Mouse (Mus musculus) megakaryocyte-erythroid progenitor cell, adult 5 weeks (primary cell): ENCODE data around the gene Ube2d3. TPM values are rescaled to one million over a fixed set of nuclear protein-coding genes. Genes with fewer than 3 reads are reported as not detected.

Source experiments
- polyA plus RNA-seq: library from polyadenylated mRNA; stranded (reverse); fragments of >175 nt; gene quantifications from 2 replicates; pipeline ENCODE4 v1.2.3, GENCODE M21; 2012

Ube2d3 gene
- polyA plus RNA-seq: 534 and 578 TPM in 2 replicates

GRCm38 (mm10) chr3:135437758-135438495, at the start of gene Ube2d3:
Gene Ube2d3 (plus strand): TSS chr3:135438149.

GRCm38 (mm10) chr3:135423608-135424212, 14.2 kb upstream of the Ube2d3 start, which contains the start of gene Cisd2:
Gene Cisd2 (minus strand): TSS chr3:135423925.

GRCm38 (mm10) chr3:135485128-135485899, 47.4 kb downstream of the Ube2d3 start, which contains the start of gene Manba:
Gene Manba (plus strand): TSS chr3:135485611.

Other genes with a start within 250 kb of the Ube2d3 start
- gene Cenpe, start 225.6 kb upstream of the Ube2d3 start, polyA plus RNA-seq: 2.9 and 3.1 TPM in 2 replicates
- gene Bdh2, start 156.9 kb upstream of the Ube2d3 start, polyA plus RNA-seq: 0.20 and 0.26 TPM in 2 replicates
- 0.01 TPM in 1 of 2 replicates, not detected in the other for gene Slc9b2, start 130.4 kb upstream of the Ube2d3 start, polyA plus RNA-seq
- not detected in 2 replicates for gene Slc9b1, start 90.1 kb upstream of the Ube2d3 start, polyA plus RNA-seq
- gene Cisd2, start 14.2 kb upstream of the Ube2d3 start, polyA plus RNA-seq: 22.3 and 24.9 TPM in 2 replicates
- gene Manba, start 47.5 kb downstream of the Ube2d3 start, polyA plus RNA-seq: 7.9 and 8.8 TPM in 2 replicates